8 mouse cellular contexts compared by ENCODE assay signal in the genomic region with DNA sequence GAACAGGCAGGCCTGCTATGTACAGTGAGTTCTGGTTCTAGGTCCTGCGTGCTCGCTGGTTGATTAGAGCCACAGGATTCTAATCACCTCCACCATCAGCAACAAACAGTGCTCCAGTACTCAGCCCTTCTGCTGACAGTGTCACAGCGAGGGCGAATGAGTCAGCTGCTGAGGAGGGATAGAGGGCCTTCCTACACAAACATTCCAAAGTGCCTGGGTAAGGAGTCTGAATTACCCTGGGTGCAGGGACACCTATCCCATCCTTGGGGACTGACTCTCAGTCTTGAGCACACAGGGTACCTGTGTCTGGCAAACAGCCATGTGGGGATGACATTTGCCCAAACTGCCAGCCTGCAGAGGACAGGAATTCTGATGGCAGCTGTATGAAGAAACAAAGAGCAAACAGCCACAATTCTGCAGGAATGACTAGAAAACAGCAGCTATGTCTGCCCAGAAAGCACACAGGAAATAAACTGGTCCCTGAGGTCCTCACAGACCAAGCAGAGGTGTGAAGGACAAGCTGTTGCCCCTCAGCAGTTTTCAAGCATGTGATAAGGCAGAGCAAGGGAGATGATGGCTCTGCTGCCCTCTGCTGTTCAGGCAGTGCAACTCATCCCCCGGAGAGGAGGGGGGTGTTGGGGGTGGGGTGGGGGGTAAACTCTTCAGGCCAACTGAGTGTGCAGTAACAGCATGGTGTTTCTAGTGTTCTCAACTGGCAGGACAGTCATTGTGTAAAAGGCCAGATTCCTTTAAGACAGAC.
A peak's percentile ranks its signal among the peaks of the same experiment; 100 is the strongest.
DNase-seq lines count a peak whose midpoint lies in the region; ATAC-seq and TF ChIP-seq lines count a peak whose summit lies in the region.

No protein-coding gene starts in this region.

- H3K9me3 ChIP-seq in intestine, embryonic 14.5 days (ENCODE audit: control insufficient read depth, low read length), result no peaks in the 10 kb centered on the region

- ATAC-seq in activated CD4-positive, CD25-positive, alpha-beta regulatory T cell, adult 4 months, result peak; percentile 65
- no peak for ATAC-seq in intestine, embryonic 14.5 days (replicated peaks; ENCODE audit: low FRiP score, low TSS enrichment, low read depth)

- no peaks in the 10 kb centered on the region for H3K27me3 ChIP-seq in intestine, embryonic 14.5 days (replicated peaks; ENCODE audit: control insufficient read depth, insufficient read depth, low read length)
- H3K27me3 ChIP-seq in splenic B cell, adult 2 months (ENCODE audit: control insufficient read depth, insufficient read depth, low read length, poor library complexity, severe bottlenecking), result no peaks in the 10 kb centered on the region

- intact Hi-C loops in gastrocnemius, adult 2 months (cut with DNase I), result no loop called here

- peak; percentile 71 for DNase-seq in gastrocnemius, adult 2 months
- no peak for DNase-seq in gastrocnemius, postnatal 25 days
- DNase-seq in 416B (ENCODE audit: low read depth), result peak; percentile 57
- DNase-seq in embryo, embryonic 11 days, result peak; percentile 57
- peak; percentile 71 for DNase-seq in intestine, embryonic 14.5 days (ENCODE audit: low spot score)
- peak; percentile 49 for DNase-seq in lung, postnatal 25 days (ENCODE audit: low spot score)
- DNase-seq in splenic B cell, adult 2 months (ENCODE audit: low read depth, low spot score), result peak; percentile 78

- H3K9ac ChIP-seq in intestine, embryonic 14.5 days (ENCODE audit: low read length), result no peak overlapping the region

- H3K27ac ChIP-seq in gastrocnemius, adult 2 months, result peak overlapping the region; percentile 67
- no peak overlapping the region for H3K27ac ChIP-seq in intestine, embryonic 14.5 days (ENCODE audit: low read depth)

- WGBS in intestine, embryonic 14.5 days, result 46% methylated on average over 5 of the region's 5 CpGs

- 0 out of 2 replicates have a peak, but pooled peaks cover 9% of the 10 kb centered on the region for H3K4me1 ChIP-seq in intestine, embryonic 14.5 days (replicated peaks; ENCODE audit: control insufficient read depth, insufficient read depth, low read length)

- H3K4me3 ChIP-seq in gastrocnemius, adult 2 months, result no peak overlapping the region
- H3K4me3 ChIP-seq in intestine, embryonic 14.5 days (ENCODE audit: low read depth, low read length), result no peak overlapping the region

- TF ChIP-seq CTCF in gastrocnemius, adult 2 months (IDR thresholded peaks at IDR 0.05), result peak; percentile 75

- H3K36me3 ChIP-seq in intestine, embryonic 14.5 days (ENCODE audit: control insufficient read depth, insufficient read depth, low read length), result peaks cover 9% of the 10 kb centered on the region; the same call in 1 of the 2 replicates
- H3K36me3 ChIP-seq in splenic B cell, adult 2 months (ENCODE audit: control insufficient read depth, insufficient read depth, low read length, poor library complexity, severe bottlenecking), result peaks cover 10% of the 10 kb centered on the region

- no peak overlapping the region for H3K4me2 ChIP-seq in intestine, embryonic 14.5 days (ENCODE audit: low read length)
